Mouse (Mus musculus): ENCODE data around the gene Cul5. TPM values are rescaled to one million over a fixed set of nuclear protein-coding genes. Genes with fewer than 3 reads are reported as not detected.
A peak's percentile ranks its signal among the peaks of the same experiment; 100 is the strongest.

Gene Cul5
- polyA plus RNA-seq (2015; fragmentation: Nextera tagmentation; extraction: Ambion mirVana): 21.8 and 22.3 TPM in 2 replicates

- 59% methylated on average over 5 of the region's 5 CpGs for WGBS
- ATAC-seq (ENCODE audit: insufficient read depth, low FRiP score): no peak
These were observed at the start of gene Cul5 for GRCm38 (mm10) chr9:53669680-53670219. Gene Cul5, minus strand, starts transcription at chr9:53670014.

GRCm38 (mm10) chr9:53705992-53706696 lies 36.3 kb upstream of the Cul5 start, which contains the start of gene Rab39:
Gene Rab39, minus strand, starts transcription at chr9:53706232.
- ATAC-seq (ENCODE audit: insufficient read depth, low FRiP score): peak; percentile 96
- WGBS: under 1% methylated on average over 48 of the region's 49 CpGs
- no peaks in the 10 kb centered on the region for H3K36me3 ChIP-seq (ENCODE audit: control insufficient read depth, insufficient read depth, low read length)
- peak within 1 kb of the TSS; percentile 48 for H3K4me3 ChIP-seq (replicated peaks; ENCODE audit: low read length)
- no peak within 1 kb of the TSS for H3K9ac ChIP-seq (ENCODE audit: low read length)
- H3K4me2 ChIP-seq (ENCODE audit: low read depth, low read length): peak within 1 kb of the TSS; percentile 75
- H3K27me3 ChIP-seq (ENCODE audit: control insufficient read depth, insufficient read depth, low read length): no peaks in the 10 kb centered on the region
- no peaks in the 10 kb centered on the region for H3K9me3 ChIP-seq (replicated peaks; ENCODE audit: control insufficient read depth, low read length)
- no peak within 1 kb of the TSS for H3K27ac ChIP-seq (ENCODE audit: low read length)
- peaks cover 10% of the 10 kb centered on the region; the same call in 1 of the 2 replicates for H3K4me1 ChIP-seq (ENCODE audit: control insufficient read depth, insufficient read depth, low read length)

More at GRCm38 (mm10) chr9:53669680-53670219, at the start of gene Cul5:
- H3K27ac ChIP-seq (ENCODE audit: low read length): no peak within 1 kb of the TSS
- H3K4me2 ChIP-seq (ENCODE audit: low read depth, low read length): no peak within 1 kb of the TSS
- H3K9ac ChIP-seq (ENCODE audit: low read length): no peak within 1 kb of the TSS
- no peaks in the 10 kb centered on the region for H3K27me3 ChIP-seq (ENCODE audit: control insufficient read depth, insufficient read depth, low read length)
- peaks cover 6% of the 10 kb centered on the region; the same call in 1 of the 2 replicates for H3K4me1 ChIP-seq (ENCODE audit: control insufficient read depth, insufficient read depth, low read length)
- no peaks in the 10 kb centered on the region for H3K36me3 ChIP-seq (ENCODE audit: control insufficient read depth, insufficient read depth, low read length)
- no peaks in the 10 kb centered on the region for H3K9me3 ChIP-seq (replicated peaks; ENCODE audit: control insufficient read depth, low read length)
- no peak within 1 kb of the TSS for H3K4me3 ChIP-seq (replicated peaks; ENCODE audit: low read length)

DNA sequence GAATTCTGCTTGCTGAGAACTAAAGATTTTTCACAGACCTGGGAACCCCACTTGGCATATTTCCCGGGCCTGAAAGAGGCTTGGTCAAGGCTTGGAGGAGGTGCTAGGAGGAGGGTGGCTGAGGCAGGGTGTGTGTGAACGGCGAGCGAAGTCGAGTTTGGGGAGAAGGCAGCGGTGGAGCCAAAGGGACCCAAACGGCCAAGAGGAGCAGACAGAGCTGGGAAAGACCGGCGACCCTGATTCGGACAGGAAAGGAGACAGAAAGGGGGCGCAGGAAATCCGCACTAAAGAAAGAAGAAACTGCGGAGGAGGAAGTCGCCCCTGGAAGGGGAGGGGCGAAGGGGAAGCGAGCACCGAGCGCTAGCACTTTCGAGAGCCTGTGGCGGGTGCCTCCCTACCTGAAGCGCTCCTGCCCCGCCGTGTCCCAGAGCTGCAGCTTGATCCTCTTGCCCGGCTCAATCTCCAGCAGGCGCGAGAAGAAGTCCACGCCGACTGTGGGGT lies 35.7 kb upstream of the Cul5 start:
- no peaks in the 10 kb centered on the region for H3K36me3 ChIP-seq (ENCODE audit: control insufficient read depth, insufficient read depth, low read length)
- no peaks in the 10 kb centered on the region for H3K9me3 ChIP-seq (replicated peaks; ENCODE audit: control insufficient read depth, low read length)
- H3K4me3 ChIP-seq (replicated peaks; ENCODE audit: low read length): peak overlapping the region; percentile 48
- H3K27me3 ChIP-seq (ENCODE audit: control insufficient read depth, insufficient read depth, low read length): no peaks in the 10 kb centered on the region
- no peak; the same call in 1 of the 2 replicates for ATAC-seq (ENCODE audit: insufficient read depth, low FRiP score)
- H3K27ac ChIP-seq (ENCODE audit: low read length): no peak overlapping the region
- H3K4me2 ChIP-seq (ENCODE audit: low read depth, low read length): peak overlapping the region; percentile 75
- H3K9ac ChIP-seq (ENCODE audit: low read length): no peak overlapping the region
- WGBS: under 1% methylated on average over 28 of the region's 28 CpGs
- peaks cover 10% of the 10 kb centered on the region; the same call in 1 of the 2 replicates for H3K4me1 ChIP-seq (ENCODE audit: control insufficient read depth, insufficient read depth, low read length)

GRCm38 (mm10) chr9:53702991-53703390 lies 33.2 kb upstream of the Cul5 start:
- peaks cover 10% of the 10 kb centered on the region; the same call in 1 of the 2 replicates for H3K4me1 ChIP-seq (ENCODE audit: control insufficient read depth, insufficient read depth, low read length)
- no peaks in the 10 kb centered on the region for H3K36me3 ChIP-seq (ENCODE audit: control insufficient read depth, insufficient read depth, low read length)
- no peak overlapping the region for H3K4me2 ChIP-seq (ENCODE audit: low read depth, low read length)
- H3K27ac ChIP-seq (ENCODE audit: low read length): no peak overlapping the region
- H3K9ac ChIP-seq (ENCODE audit: low read length): no peak overlapping the region
- no peak overlapping the region for H3K4me3 ChIP-seq (replicated peaks; ENCODE audit: low read length)
- no peaks in the 10 kb centered on the region for H3K27me3 ChIP-seq (ENCODE audit: control insufficient read depth, insufficient read depth, low read length)
- no peaks in the 10 kb centered on the region for H3K9me3 ChIP-seq (replicated peaks; ENCODE audit: control insufficient read depth, low read length)
- no peak for ATAC-seq (ENCODE audit: insufficient read depth, low FRiP score)
- WGBS: 89% methylated on average over 1 of the region's 1 CpGs

GRCm38 (mm10) chr9:53700496-53700895 lies 30.7 kb upstream of the Cul5 start:
- no peak for ATAC-seq (ENCODE audit: insufficient read depth, low FRiP score)
- Histone ChIP-seq H3K4me3 (replicated peaks; ENCODE audit: low read length) (no peak overlapping the region), H3K27ac (ENCODE audit: low read length) (no peak overlapping the region), H3K9ac (ENCODE audit: low read length) (no peak overlapping the region), H3K4me2 (ENCODE audit: low read depth, low read length) (no peak overlapping the region), H3K4me1 (ENCODE audit: control insufficient read depth, insufficient read depth, low read length) (peaks cover 2% of the 10 kb centered on the region; the same call in 1 of the 2 replicates), H3K36me3 (ENCODE audit: control insufficient read depth, insufficient read depth, low read length) (no peaks in the 10 kb centered on the region), H3K27me3 (ENCODE audit: control insufficient read depth, insufficient read depth, low read length) (no peaks in the 10 kb centered on the region), H3K9me3 (replicated peaks; ENCODE audit: control insufficient read depth, low read length) (no peaks in the 10 kb centered on the region)
- 64% methylated on average over 4 of the region's 4 CpGs for whole genome bisulfite sequencing

GRCm38 (mm10) chr9:53695846-53696245 lies 26.0 kb upstream of the Cul5 start:
- no peak for ATAC-seq (ENCODE audit: insufficient read depth, low FRiP score)
- H3K27ac ChIP-seq (ENCODE audit: low read length): no peak overlapping the region
- no peak overlapping the region for H3K4me3 ChIP-seq (replicated peaks; ENCODE audit: low read length)
- H3K4me1 ChIP-seq (ENCODE audit: control insufficient read depth, insufficient read depth, low read length): no peaks in the 10 kb centered on the region
- H3K36me3 ChIP-seq (ENCODE audit: control insufficient read depth, insufficient read depth, low read length): no peaks in the 10 kb centered on the region
- H3K4me2 ChIP-seq (ENCODE audit: low read depth, low read length): no peak overlapping the region
- no peaks in the 10 kb centered on the region for H3K27me3 ChIP-seq (ENCODE audit: control insufficient read depth, insufficient read depth, low read length)
- H3K9ac ChIP-seq (ENCODE audit: low read length): no peak overlapping the region
- 82% methylated on average over 5 of the region's 5 CpGs for WGBS
- no peaks in the 10 kb centered on the region for H3K9me3 ChIP-seq (replicated peaks; ENCODE audit: control insufficient read depth, low read length)

- Histone ChIP-seq H3K4me2 (ENCODE audit: low read depth, low read length) (no peak overlapping the region), H3K27ac (ENCODE audit: low read length) (no peak overlapping the region), H3K9ac (ENCODE audit: low read length) (no peak overlapping the region), H3K27me3 (ENCODE audit: control insufficient read depth, insufficient read depth, low read length) (no peaks in the 10 kb centered on the region), H3K9me3 (replicated peaks; ENCODE audit: control insufficient read depth, low read length) (no peaks in the 10 kb centered on the region), H3K4me3 (replicated peaks; ENCODE audit: low read length) (no peak overlapping the region), H3K36me3 (ENCODE audit: control insufficient read depth, insufficient read depth, low read length) (no peaks in the 10 kb centered on the region), H3K4me1 (ENCODE audit: control insufficient read depth, insufficient read depth, low read length) (no peaks in the 10 kb centered on the region)
- ATAC-seq (ENCODE audit: insufficient read depth, low FRiP score): no peak
- 64% methylated on average over 1 of the region's 1 CpGs for WGBS
These were observed 23.9 kb upstream of the Cul5 start for GRCm38 (mm10) chr9:53693718-53694117.

DNA sequence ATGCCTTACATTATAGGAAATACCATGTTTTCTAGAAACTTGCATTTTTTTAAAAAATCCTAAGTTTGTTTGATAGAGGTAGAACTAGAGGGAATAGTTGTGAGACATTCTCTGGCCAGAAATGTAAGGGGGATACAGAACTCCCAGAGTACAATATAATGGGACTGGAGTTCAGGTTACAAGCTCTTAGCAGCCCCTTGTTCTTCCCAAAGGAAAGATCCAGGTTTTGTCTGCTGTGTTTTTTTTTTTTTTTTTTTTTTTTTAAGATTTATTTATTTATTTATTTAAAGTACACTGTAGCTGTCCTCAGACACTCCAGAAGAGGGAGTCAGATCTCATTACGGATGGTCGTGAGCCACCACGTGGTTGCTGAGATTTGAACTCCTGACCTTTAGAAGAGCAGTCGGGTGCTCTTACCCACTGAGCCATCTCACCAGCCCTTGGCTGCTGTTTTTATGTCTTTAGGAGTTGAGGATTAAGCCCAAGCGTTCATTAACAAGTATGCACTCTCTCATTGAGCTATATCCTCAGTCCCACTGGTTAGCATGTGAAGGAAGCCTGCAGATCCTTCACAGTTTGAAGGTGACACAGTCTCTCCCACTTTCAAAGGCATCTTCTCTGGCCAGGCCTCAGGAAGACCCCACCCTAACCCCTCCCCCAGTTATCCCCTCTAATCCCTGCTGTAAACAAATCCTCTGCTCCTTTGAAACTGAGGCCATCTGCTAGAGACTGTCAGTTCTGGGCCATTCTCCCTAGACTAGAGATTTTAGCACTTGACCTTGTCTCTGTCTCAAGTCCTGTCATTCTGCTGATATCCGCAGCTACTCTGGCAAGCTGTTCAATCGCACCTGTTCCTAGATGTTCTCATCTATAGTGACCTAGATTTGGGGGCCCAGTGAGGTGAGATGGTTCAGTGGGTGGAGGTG lies 22.2 kb upstream of the Cul5 start:
- Histone ChIP-seq H3K36me3 (ENCODE audit: control insufficient read depth, insufficient read depth, low read length) (no peaks in the 10 kb centered on the region), H3K27ac (ENCODE audit: low read length) (no peak overlapping the region), H3K27me3 (ENCODE audit: control insufficient read depth, insufficient read depth, low read length) (no peaks in the 10 kb centered on the region), H3K4me1 (ENCODE audit: control insufficient read depth, insufficient read depth, low read length) (no peaks in the 10 kb centered on the region), H3K4me2 (ENCODE audit: low read depth, low read length) (no peak overlapping the region), H3K4me3 (replicated peaks; ENCODE audit: low read length) (no peak overlapping the region), H3K9me3 (replicated peaks; ENCODE audit: control insufficient read depth, low read length) (no peaks in the 10 kb centered on the region), H3K9ac (ENCODE audit: low read length) (no peak overlapping the region)
- 30% methylated on average over 7 of the region's 7 CpGs for WGBS
- ATAC-seq (ENCODE audit: insufficient read depth, low FRiP score): no peak

Data from stomach, embryonic 16.5 days (tissue).